Mouse (Mus musculus): Measurements from ENCODE around the gene Hmces.

GRCm38 (mm10) chr6:87875083-87875482 lies 38.7 kb upstream of the Hmces start:
- TF ChIP-seq GATA1 (IDR thresholded peaks at IDR 0.05; ENCODE audit: borderline replicate concordance, low read length) (no peak), FLI1 (IDR thresholded peaks at IDR 0.05; ENCODE audit: low read length) (no peak)
